Mouse (Mus musculus): ENCODE measurements around the gene Rap1gap2. TPM values are rescaled to one million over a fixed set of nuclear protein-coding genes. Genes with fewer than 3 reads are reported as not detected.
A peak's percentile ranks its signal among the peaks of the same experiment; 100 is the strongest.
"Not testable (repeated sequence)": the region's sequence is repeated elsewhere in the genome, so short reads cannot be mapped to it uniquely, and the experiment has no call there.

Rap1gap2 gene
- polyA plus RNA-seq, 1 experiment from 2014 or later: 1.6 TPM

DNA sequence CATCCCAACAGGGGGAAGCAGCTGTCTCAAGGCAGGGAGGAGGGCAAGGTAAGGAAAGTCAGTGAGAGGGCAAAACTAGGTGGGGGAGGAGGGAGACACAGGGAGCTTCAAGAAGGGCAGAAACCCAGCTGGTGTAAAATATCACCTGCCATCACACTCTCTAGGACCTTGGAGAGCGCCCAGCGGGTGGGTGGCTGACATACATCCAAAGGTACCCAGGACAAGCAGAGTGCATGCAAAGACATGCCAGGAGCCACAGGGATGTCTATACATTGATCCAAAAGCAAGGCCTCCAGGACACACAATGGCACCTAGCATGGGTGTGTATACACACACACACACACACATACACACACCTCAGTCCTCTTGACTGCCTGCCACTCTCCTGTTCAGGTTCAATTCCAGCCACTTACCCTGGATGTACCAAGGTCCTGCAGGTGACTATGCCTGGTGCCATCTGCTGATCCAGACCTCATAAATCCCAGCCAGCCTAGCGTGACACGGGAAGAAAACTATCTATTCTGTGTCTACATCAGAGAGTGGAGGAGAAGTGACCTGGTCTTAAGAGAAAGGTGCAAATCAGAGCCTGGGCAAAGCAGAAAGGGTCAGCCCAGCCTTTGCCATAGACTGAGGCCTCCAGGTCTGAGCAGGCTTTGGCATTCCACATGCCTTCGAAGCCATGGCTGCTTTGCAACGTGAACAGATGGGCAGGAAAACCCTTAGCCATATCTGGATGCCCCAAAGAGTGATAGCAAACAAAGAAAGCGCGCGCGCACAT lies 25.6 kb downstream of the Rap1gap2 start:
- no peak overlapping the region for H3K4me3 ChIP-seq
- no peaks in the 10 kb centered on the region for H3K9me3 ChIP-seq
- H3K27me3 ChIP-seq (ENCODE audit: insufficient read depth, poor library complexity, severe bottlenecking): peaks cover 39% of the 10 kb centered on the region
- H3K36me3 ChIP-seq: no peaks in the 10 kb centered on the region
- DNase-seq (ENCODE audit: low spot score): peak; percentile 20
- 72% methylated on average over 10 of the region's 10 CpGs for WGBS
- H3K4me1 ChIP-seq (replicated peaks): peaks cover 14% of the 10 kb centered on the region
- no peak overlapping the region for H3K27ac ChIP-seq

DNA sequence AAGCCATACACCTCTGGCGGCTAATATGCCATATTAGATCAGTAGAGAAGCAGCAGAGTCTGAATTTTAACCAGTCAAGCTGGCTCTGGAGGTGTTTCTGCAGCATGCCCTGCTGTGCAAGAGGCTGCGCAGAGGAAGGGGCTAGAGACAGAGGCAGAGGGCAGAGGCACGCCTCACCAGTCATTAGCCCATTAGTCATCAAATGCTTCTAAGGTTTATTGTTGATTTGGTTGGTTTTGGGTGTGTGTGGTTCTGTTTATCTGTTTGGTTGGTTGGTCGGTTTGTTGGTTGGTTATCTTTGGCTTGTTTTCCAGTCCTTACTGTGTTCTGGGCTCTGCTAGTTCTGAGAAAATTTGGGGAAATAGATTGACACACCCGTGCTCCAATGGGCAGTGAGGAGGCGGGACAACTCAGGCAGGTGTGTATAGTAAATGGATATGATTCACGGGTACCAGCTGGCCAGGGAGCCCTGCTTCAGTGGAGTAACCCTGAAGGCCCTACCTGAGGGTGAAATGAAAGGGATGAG lies 26.8 kb downstream of the Rap1gap2 start:
- Histone ChIP-seq H3K4me3 (no peak overlapping the region), H3K9me3 (no peaks in the 10 kb centered on the region)

DNA sequence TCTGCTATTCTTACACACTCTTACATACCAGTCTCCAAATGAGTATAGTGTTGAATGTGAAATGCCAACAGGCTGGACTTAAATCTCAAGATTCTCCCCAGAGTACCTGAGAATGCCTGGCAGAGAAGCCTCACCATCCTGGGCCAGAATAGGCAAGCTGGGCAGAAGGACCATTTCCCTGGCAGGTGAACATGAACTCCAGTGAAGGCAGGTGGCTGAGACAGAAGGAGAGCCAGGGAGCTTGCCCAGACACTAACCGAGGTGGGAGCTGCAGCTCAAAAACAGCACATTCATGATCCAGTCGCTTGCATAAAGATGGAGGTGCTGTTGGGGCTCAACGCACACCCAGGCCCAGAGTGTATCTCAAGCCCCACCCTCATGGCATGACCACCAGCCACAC lies 28.3 kb downstream of the Rap1gap2 start:
- 85% methylated on average over 3 of the region's 3 CpGs for WGBS
- peaks cover 12% of the 10 kb centered on the region for H3K27me3 ChIP-seq (ENCODE audit: insufficient read depth, poor library complexity, severe bottlenecking)
- H3K4me1 ChIP-seq (replicated peaks): peaks cover 7% of the 10 kb centered on the region; the same call in 1 of the 2 replicates
- H3K4me3 ChIP-seq: no peak overlapping the region
- no peaks in the 10 kb centered on the region for H3K9me3 ChIP-seq
- no peaks in the 10 kb centered on the region for H3K36me3 ChIP-seq
- no peak overlapping the region for H3K27ac ChIP-seq
- no peak for DNase-seq (ENCODE audit: low spot score)

More for the DNA sequence above, 26.8 kb downstream of the Rap1gap2 start:
- H3K4me1 ChIP-seq (replicated peaks): peaks cover 7% of the 10 kb centered on the region; the same call in 1 of the 2 replicates
- H3K36me3 ChIP-seq: no peaks in the 10 kb centered on the region
- WGBS: 69% methylated on average over 7 of the region's 7 CpGs
- peaks cover 26% of the 10 kb centered on the region for H3K27me3 ChIP-seq (ENCODE audit: insufficient read depth, poor library complexity, severe bottlenecking)
- no peak overlapping the region for H3K27ac ChIP-seq
- no peak for DNase-seq (ENCODE audit: low spot score)

DNA sequence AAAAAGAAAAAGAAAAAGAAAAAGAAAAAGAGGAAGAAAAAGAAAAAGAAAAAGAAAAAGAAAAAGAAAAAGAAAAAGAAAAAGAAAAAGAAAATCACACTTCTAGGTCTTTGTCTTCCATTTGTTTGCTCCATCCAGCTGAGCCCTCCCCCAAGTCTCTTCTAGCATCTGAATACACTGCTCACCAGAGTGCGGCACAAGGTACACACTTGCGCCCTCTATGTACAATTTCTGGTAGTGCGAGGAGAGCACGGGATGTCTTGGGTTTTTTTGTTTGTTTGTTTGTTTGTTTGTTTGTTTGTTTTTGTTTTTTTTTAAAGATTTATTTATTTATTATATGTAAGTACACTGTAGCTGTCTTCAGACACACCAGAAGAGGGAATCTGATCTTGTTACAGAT lies 29.4 kb downstream of the Rap1gap2 start:
- not testable (repeated sequence) for H3K27me3 ChIP-seq (ENCODE audit: insufficient read depth, poor library complexity, severe bottlenecking); H3K36me3 ChIP-seq; H3K27ac ChIP-seq; H3K4me1 ChIP-seq (replicated peaks); H3K4me3 ChIP-seq; DNase-seq (ENCODE audit: low spot score); H3K9me3 ChIP-seq
- 48% methylated on average over 4 of the region's 4 CpGs for WGBS

DNA sequence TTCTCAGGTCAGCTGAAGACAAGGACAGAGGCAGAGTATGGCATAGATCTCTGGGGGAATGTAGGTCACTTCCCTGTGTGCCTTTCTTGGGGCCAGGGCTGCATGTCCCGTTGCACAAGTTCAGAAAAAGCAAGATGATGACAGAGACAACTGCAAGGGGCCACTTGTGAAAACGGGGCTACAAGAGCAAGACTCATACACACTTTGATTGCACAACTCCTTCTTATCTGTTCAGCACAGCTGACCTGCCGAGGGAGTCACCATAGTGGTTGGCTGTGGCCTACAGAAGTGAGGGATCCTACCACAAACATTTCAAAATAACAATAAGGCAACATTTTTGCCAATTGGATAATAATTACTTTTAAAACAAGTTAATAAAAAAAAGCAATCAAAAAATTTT lies 33.6 kb downstream of the Rap1gap2 start:
- Histone ChIP-seq H3K27ac (no peak overlapping the region), H3K36me3 (no peaks in the 10 kb centered on the region), H3K4me3 (no peak overlapping the region), H3K4me1 (replicated peaks) (peaks cover 11% of the 10 kb centered on the region), H3K9me3 (no peaks in the 10 kb centered on the region), H3K27me3 (ENCODE audit: insufficient read depth, poor library complexity, severe bottlenecking) (no peaks in the 10 kb centered on the region)
- no peak for DNase-seq (ENCODE audit: low spot score)
- WGBS: 69% methylated on average over 3 of the region's 3 CpGs

DNA sequence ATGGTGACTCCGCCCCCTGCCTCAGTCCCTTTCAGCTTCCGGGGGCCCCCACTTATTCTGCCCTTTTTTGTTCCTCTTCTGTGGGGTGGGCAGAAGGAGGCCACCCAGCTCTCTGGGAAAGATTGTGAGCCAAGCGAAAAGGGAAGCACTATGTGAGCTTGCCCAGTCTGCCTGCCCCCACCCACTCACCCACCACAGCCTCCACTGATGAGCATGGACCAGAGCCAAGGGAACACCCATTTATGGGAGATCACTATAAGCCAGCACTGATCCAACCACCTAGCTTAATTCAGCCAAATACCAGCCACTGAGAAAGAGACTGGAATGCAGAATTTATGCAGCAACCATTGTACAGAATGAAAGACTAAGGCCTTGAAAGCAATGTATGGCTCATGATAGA lies 34.8 kb downstream of the Rap1gap2 start:
- H3K27me3 ChIP-seq (ENCODE audit: insufficient read depth, poor library complexity, severe bottlenecking): no peaks in the 10 kb centered on the region
- no peaks in the 10 kb centered on the region for H3K36me3 ChIP-seq
- peaks cover 11% of the 10 kb centered on the region for H3K4me1 ChIP-seq (replicated peaks)
- H3K9me3 ChIP-seq: no peaks in the 10 kb centered on the region
- WGBS: 80% methylated on average over 3 of the region's 3 CpGs
- no peak for DNase-seq (ENCODE audit: low spot score)
- no peak overlapping the region for H3K4me3 ChIP-seq
- H3K27ac ChIP-seq: no peak overlapping the region

DNA sequence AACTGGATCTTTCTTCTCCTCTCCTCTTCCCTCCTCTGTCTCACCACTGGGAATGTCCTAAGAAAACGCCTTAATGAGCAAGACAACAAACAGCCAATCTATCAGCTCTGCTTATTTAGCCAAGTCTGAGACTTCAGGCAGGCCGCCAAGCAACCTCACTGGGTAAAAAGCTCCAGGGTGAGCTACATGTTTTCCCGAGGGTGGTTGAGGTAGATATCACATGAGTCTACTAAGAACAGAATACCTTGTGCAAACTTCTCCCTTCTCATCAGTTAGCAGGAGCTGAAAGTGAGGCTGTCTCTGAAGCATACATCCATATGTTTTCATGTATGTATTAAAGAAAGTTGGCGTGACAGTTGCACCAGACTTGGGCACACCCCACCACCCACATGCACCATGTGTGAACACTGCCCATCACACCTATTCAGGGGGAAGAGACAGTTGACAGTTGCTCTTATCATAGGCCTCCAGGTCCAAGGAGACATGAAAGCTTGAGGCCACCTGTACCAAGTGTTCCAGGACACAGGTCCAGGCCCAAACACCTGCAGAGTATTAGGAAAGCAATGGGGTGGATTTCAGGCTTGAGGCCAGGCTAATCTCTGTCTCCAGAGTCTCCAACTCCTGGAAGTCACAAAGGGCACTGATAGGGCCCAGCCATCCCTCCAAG lies 35.8 kb downstream of the Rap1gap2 start:
- H3K4me3 ChIP-seq: no peak overlapping the region
- H3K36me3 ChIP-seq: no peaks in the 10 kb centered on the region
- no peak for DNase-seq (ENCODE audit: low spot score)
- WGBS: 81% methylated on average over 4 of the region's 4 CpGs
- no peak overlapping the region for H3K27ac ChIP-seq
- H3K27me3 ChIP-seq (ENCODE audit: insufficient read depth, poor library complexity, severe bottlenecking): no peaks in the 10 kb centered on the region
- peaks cover 11% of the 10 kb centered on the region for H3K4me1 ChIP-seq (replicated peaks)
- H3K9me3 ChIP-seq: no peaks in the 10 kb centered on the region

DNA sequence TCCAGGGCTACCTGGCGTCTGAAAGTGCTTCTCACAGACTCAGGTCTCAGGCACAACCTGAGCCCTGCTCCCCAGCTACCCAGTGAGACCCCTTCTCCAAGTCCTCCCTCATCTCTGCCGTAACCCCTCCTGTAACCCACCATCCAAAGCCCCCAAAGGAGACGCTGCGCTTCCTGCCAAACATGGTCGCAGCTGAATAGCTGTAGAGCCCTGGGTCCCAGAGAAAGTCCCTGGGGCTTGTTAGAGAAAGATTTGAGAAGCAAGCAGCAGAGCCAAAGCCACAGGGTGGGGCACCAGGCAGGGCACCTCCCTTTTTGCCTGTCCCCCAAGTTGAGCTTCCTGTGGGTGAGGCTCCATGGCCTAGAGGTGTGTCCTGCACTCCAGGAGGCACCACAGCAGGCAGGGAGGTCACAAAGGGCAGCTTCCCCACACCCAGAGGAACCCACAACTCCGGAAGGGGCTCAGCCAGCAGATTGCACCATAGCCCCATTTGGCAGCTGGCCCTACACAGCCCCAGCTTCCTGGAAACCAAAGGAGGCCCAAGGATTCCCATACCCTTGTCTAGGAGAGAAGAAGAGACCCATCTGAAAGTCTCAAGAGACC lies 38.2 kb downstream of the Rap1gap2 start:
- peaks cover 11% of the 10 kb centered on the region for H3K4me1 ChIP-seq (replicated peaks)
- H3K9me3 ChIP-seq: no peaks in the 10 kb centered on the region
- DNase-seq (ENCODE audit: low spot score): no peak
- no peak overlapping the region for H3K4me3 ChIP-seq
- H3K27ac ChIP-seq: no peak overlapping the region
- 74% methylated on average over 6 of the region's 6 CpGs for WGBS
- no peaks in the 10 kb centered on the region for H3K27me3 ChIP-seq (ENCODE audit: insufficient read depth, poor library complexity, severe bottlenecking)
- no peaks in the 10 kb centered on the region for H3K36me3 ChIP-seq

DNA sequence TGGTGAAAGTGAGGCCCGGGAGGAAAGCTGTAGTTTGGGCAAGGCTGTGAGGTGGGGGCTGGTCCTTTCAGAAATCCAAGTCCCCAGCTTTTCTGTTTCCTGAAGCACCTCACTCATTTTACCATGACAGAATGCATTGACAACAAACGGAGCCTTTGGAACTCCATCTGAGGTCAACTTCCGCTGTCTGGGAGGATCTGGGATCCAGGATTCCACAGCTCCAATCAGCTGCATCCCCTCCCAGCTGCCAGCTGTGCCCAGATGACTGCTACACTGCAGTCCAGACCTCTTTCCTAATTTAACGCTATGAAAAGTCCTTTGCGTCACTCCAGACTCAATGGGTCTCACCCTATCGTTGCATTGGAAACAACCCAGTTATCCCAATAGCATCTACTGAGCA lies 41.0 kb downstream of the Rap1gap2 start:
- no peaks in the 10 kb centered on the region for H3K27me3 ChIP-seq (ENCODE audit: insufficient read depth, poor library complexity, severe bottlenecking)
- no peak overlapping the region for H3K4me3 ChIP-seq
- WGBS: 68% methylated on average over 6 of the region's 6 CpGs
- no peaks in the 10 kb centered on the region for H3K36me3 ChIP-seq
- H3K27ac ChIP-seq: no peak overlapping the region
- no peak for DNase-seq (ENCODE audit: low spot score)
- peaks cover 11% of the 10 kb centered on the region for H3K4me1 ChIP-seq (replicated peaks)
- no peaks in the 10 kb centered on the region for H3K9me3 ChIP-seq

DNA sequence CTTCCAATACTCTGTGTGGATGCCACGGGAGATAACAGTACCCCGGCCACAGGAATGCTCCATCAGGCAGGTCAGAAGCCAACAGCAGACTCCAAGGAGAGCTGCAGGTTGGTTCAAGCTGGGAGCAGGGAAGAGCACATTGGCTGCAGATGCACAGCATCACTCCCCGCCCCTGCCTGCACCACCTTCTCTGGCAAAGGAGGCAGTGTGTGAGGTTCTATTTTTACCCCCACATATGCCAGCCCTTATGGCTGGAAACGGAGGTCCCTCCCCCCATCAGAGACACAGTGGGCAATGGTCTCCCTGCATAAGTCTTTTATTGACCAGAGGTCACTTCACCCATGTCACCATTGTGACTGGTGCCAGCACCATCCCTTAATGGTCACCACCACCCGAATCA lies 42.3 kb downstream of the Rap1gap2 start:
- no peak for DNase-seq (ENCODE audit: low spot score)
- peaks cover 7% of the 10 kb centered on the region for H3K4me1 ChIP-seq (replicated peaks)
- H3K9me3 ChIP-seq: no peaks in the 10 kb centered on the region
- H3K27ac ChIP-seq: no peak overlapping the region
- H3K4me3 ChIP-seq: no peak overlapping the region
- H3K36me3 ChIP-seq: no peaks in the 10 kb centered on the region
- WGBS: 87% methylated on average over 5 of the region's 5 CpGs
- H3K27me3 ChIP-seq (ENCODE audit: insufficient read depth, poor library complexity, severe bottlenecking): no peaks in the 10 kb centered on the region; the same call in 1 of the 2 replicates

DNA sequence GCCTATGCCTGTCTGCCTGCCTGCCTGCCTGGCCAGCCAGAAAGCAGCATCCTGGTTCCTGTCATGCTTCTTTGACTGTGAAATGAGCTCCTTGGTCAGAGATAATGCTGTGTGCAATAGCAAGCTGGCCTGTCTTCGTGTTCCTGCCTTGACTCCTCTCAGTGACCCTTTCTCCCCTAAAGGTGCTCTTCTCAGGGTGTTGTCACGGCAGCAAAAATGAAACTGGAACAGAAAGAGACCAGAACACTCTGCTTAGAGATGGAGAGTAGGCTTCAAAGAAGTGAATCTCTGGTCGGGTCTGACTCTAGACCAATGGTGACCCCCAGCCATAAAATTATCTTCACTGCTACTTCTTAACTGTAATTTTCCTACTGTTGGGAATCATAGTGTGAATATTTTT lies 42.7 kb downstream of the Rap1gap2 start:
- WGBS: 76% methylated on average over 3 of the region's 3 CpGs
- Histone ChIP-seq H3K4me1 (replicated peaks) (0 out of 2 replicates have a peak, but pooled peaks cover 2% of the 10 kb centered on the region), H3K27ac (no peak overlapping the region), H3K36me3 (no peaks in the 10 kb centered on the region), H3K4me3 (no peak overlapping the region), H3K9me3 (no peaks in the 10 kb centered on the region), H3K27me3 (ENCODE audit: insufficient read depth, poor library complexity, severe bottlenecking) (no peaks in the 10 kb centered on the region; the same call in 1 of the 2 replicates)
- DNase-seq (ENCODE audit: low spot score): no peak

DNA sequence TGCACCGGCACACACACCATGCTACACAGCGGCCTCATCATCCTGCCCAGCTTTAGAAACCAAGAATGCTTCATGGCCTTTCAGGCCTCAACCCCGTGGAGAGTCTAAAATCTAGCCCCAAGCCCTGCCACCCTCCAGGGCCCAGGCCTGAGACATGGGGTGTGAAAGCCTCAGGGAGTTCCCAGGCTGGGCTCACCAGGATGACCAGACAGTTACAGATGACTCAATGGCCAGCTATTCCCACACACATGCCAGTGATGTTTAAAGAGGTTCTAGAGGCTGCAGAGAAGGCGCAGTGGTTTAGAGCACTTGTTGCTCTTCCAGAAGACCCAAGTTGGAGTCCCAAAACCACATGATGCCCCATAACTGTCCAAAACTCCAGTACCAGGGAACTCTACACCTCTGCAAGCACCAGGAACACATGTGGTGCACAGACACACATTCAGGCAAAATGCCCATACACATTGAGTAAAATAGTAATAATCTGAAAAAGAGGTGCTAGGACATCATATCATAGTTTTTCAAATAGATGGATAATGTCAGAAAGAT lies 44.3 kb downstream of the Rap1gap2 start:
- no peak overlapping the region for H3K4me3 ChIP-seq
- H3K27ac ChIP-seq: no peak overlapping the region
- DNase-seq (ENCODE audit: low spot score): no peak
- no peaks in the 10 kb centered on the region; the same call in 1 of the 2 replicates for H3K27me3 ChIP-seq (ENCODE audit: insufficient read depth, poor library complexity, severe bottlenecking)
- no peaks in the 10 kb centered on the region for H3K9me3 ChIP-seq
- H3K4me1 ChIP-seq (replicated peaks): no peaks in the 10 kb centered on the region
- H3K36me3 ChIP-seq: no peaks in the 10 kb centered on the region
- WGBS: 85% methylated on average over 4 of the region's 4 CpGs

All from hindbrain, embryonic 10.5 days (tissue).